Mouse (Mus musculus): ENCODE measurements around the gene Tmem59l. TPM values are rescaled to one million over a fixed set of nuclear protein-coding genes. Genes with fewer than 3 reads are reported as not detected.

The Tmem59l gene
- polyA plus RNA-seq, 1 experiment from 2014 or later, result 0.31 TPM

DNA sequence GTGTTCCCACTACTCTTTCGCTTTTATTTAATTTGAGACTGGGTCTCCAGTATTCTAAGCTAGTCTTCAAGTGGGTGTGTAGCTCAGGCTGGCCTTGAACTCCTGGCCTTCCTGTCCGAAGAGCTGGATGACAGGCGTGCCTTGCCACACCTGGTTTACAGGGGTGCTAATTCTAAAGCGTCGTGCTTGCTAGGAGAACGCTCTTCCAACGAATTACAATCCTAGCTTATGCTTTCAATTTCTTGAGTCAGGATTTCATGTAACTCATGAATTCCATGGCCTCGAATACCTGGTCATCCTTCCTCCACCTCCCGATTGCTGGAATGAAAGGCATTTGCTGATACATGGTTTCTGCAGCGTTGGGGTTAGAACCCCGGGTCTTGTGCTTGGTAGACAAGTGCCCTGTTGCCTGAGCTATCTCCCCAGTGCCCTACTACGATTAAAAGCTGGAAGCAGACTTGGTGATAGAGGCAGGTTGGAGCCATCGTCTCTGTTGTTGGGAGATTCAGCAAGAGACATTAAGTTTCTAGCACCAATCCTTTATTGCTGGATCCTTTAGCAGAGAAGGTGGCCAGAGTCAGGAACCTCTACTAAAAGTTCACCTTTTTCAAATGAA is 41.1 kb upstream of the Tmem59l start:
- Histone ChIP-seq H3K4me3 (ENCODE audit: control insufficient read depth in 1 of 2, insufficient read depth in 1 of 2, low read depth in 1 of 2, low read length in 2 of 2) (peak overlapping the region; percentile 70 to 92), H3K36me3 (ENCODE audit: control insufficient read depth, insufficient read depth, low read length) (peaks cover 36% of the 10 kb centered on the region), H3K4me2 (ENCODE audit: low read length) (peak overlapping the region; percentile 88), H3K4me1 (ENCODE audit: control insufficient read depth in 2 of 2, insufficient read depth in 2 of 2, low read length in 2 of 2) (peaks cover 4 to 21% of the 10 kb centered on the region in 2 experiments; a peak in 3 of 4 replicates), H3K27me3 (ENCODE audit: control insufficient read depth, insufficient read depth, low read length) (no peaks in the 10 kb centered on the region), H3K9me3 (ENCODE audit: control insufficient read depth, low read length) (no peaks in the 10 kb centered on the region), H3K9ac (ENCODE audit: low read length) (peak overlapping the region; percentile 96), H3K27ac (replicated peaks in 1 of 2; ENCODE audit: control insufficient read depth in 1 of 2, insufficient read depth in 1 of 2, low read depth in 2 of 2, low read length in 2 of 2) (peak overlapping the region; percentile 18 to 90)
- 18% methylated on average over 13 of the region's 13 CpGs for WGBS
- no peak for ATAC-seq (ENCODE audit: insufficient number of reproducible peaks, insufficient read depth, low FRiP score, low read depth)

DNA sequence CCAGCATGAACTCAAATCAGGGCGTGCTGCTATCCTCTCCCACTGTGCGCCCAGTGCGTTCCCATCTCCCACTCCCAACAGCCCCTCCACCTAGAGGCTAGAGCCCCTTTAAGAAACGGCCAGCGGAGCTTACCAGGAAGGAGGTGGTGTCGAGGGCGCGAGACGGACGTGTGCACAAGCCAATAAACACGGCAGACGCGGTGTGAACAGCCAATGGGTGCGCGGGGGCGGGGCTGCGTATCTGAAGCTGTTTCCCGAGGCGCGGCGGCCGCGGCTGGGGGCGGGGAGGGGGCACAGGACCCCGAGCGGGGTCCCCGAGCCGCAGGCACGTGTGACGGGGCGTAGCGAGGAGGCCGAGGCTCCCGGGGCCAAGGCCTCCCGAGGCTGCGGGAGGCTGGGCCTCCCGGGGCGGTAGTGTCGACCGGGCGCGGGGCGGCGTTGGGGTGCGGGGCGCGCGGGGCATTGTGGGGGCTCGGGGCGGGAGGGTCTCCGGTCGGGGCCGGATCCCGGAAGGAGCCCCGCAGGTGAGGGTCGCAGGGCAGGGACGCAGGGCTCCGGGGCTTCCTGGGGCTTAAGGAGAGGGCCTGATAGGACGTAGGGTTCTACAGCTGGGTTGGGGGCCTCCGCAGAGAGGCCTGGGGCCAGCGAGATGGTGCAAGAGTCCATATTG is 40.5 kb upstream of the Tmem59l start, which contains the start of the genes Fkbp8 and Kxd1:
Gene Fkbp8, plus strand, starts transcription at position 213 of the 670 bp plus-strand sequence.
Gene Kxd1, minus strand, starts transcription at position 445 of the 670 bp plus-strand sequence.
- Histone ChIP-seq H3K4me3 (ENCODE audit: control insufficient read depth in 1 of 2, insufficient read depth in 1 of 2, low read depth in 1 of 2, low read length in 2 of 2) (peak within 1 kb of the TSS; percentile 70 to 92), H3K27me3 (ENCODE audit: control insufficient read depth, insufficient read depth, low read length) (no peaks in the 10 kb centered on the region), H3K4me2 (ENCODE audit: low read length) (peak within 1 kb of the TSS; percentile 88), H3K9me3 (ENCODE audit: control insufficient read depth, low read length) (no peaks in the 10 kb centered on the region), H3K9ac (ENCODE audit: low read length) (peak within 1 kb of the TSS; percentile 96), H3K27ac (replicated peaks in 1 of 2; ENCODE audit: control insufficient read depth in 1 of 2, insufficient read depth in 1 of 2, low read depth in 2 of 2, low read length in 2 of 2) (peak within 1 kb of the TSS; percentile 18 to 90), H3K4me1 (ENCODE audit: control insufficient read depth in 2 of 2, insufficient read depth in 2 of 2, low read length in 2 of 2) (peaks cover 4 to 21% of the 10 kb centered on the region in 2 experiments; a peak in 3 of 4 replicates), H3K36me3 (ENCODE audit: control insufficient read depth, insufficient read depth, low read length) (peaks cover 32% of the 10 kb centered on the region)
- peak; percentile 88 for ATAC-seq (ENCODE audit: insufficient number of reproducible peaks, insufficient read depth, low FRiP score, low read depth)
- under 1% methylated on average over 61 of the region's 61 CpGs for WGBS

DNA sequence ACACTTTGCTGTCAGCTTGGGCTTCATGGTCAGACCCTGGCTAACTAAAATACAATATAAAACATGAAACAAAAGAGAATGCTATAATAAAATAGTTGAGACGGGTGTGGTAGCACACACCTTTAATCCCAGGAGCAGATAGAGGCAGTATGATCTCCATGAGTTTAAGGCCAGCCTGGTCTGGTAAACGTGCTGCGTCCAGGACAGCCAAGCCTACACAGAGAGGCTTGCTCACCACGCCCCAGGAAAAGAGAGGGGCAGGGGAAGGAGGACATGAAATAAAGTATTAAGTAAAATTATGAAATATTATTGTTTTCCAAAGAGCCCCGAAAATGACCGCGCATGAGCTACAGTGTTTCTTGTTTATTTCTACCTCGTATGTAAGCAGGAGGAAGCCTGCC is 40.0 kb upstream of the Tmem59l start:
- peak overlapping the region; percentile 83 for H3K4me2 ChIP-seq (ENCODE audit: low read length)
- ATAC-seq (ENCODE audit: insufficient number of reproducible peaks, insufficient read depth, low FRiP score, low read depth), result no peak
- H3K27me3 ChIP-seq (ENCODE audit: control insufficient read depth, insufficient read depth, low read length), result no peaks in the 10 kb centered on the region
- H3K36me3 ChIP-seq (ENCODE audit: control insufficient read depth, insufficient read depth, low read length), result peaks cover 26% of the 10 kb centered on the region
- peak overlapping the region; percentile 96 for H3K9ac ChIP-seq (ENCODE audit: low read length)
- peaks cover 4 to 21% of the 10 kb centered on the region in 2 experiments for H3K4me1 ChIP-seq (ENCODE audit: control insufficient read depth in 2 of 2, insufficient read depth in 2 of 2, low read length in 2 of 2)
- H3K4me3 ChIP-seq (ENCODE audit: control insufficient read depth in 1 of 2, insufficient read depth in 1 of 2, low read depth in 1 of 2, low read length in 2 of 2), result peak overlapping the region; percentile 70 to 92
- H3K27ac ChIP-seq (replicated peaks in 1 of 2; ENCODE audit: control insufficient read depth in 1 of 2, insufficient read depth in 1 of 2, low read depth in 2 of 2, low read length in 2 of 2), result peak overlapping the region in 1 of 2 experiments; percentile 90; a peak in 1 of 4 replicates
- WGBS, result 2% methylated on average over 8 of the region's 8 CpGs
- H3K9me3 ChIP-seq (ENCODE audit: control insufficient read depth, low read length), result no peaks in the 10 kb centered on the region

DNA sequence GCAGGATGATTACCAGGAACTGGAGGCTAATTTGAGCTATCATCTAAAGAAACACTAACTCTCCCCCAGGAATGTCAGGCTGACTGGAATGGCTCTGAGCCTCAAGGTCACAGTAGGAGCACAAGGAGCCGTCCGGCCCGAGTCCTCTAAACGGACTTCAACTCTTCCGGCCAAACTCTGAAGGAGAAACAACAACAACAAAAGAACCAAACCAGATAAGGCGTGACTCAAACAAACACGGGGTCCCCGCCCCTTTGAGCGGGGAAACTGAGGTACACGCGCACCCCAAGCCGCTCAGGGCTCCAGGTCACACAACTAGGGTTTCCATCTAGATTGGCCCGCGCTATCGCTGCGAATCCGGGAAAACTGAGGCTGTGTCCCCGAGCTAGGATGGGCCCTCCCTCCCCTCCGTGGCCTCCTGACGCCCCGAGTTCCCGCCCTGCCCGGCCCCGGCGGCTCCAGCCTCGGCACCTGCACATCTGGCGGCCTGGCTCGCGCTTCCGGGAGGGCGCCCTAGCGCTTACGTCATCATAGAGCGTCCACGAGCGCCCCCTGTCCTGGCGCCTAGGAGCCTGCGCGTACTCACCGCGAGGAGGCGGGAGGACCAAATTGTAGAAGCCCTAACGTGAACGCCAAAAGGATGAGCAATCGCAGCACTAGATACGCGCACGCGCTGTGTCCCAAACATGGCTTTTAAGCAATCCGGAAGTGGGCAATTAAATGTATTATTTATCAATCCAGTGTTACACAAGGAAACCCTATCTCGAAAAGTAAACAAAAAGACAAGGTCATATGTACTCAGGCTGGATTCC is 35.6 kb upstream of the Tmem59l start:
- Histone ChIP-seq H3K27ac (replicated peaks in 1 of 2; ENCODE audit: control insufficient read depth in 1 of 2, insufficient read depth in 1 of 2, low read depth in 2 of 2, low read length in 2 of 2) (peak overlapping the region; percentile 86 to 87), H3K4me1 (ENCODE audit: control insufficient read depth in 2 of 2, insufficient read depth in 2 of 2, low read length in 2 of 2) (peaks cover 2 to 8% of the 10 kb centered on the region in 2 experiments; a peak in 3 of 4 replicates), H3K27me3 (ENCODE audit: control insufficient read depth, insufficient read depth, low read length) (no peaks in the 10 kb centered on the region), H3K36me3 (ENCODE audit: control insufficient read depth, insufficient read depth, low read length) (peaks cover 24% of the 10 kb centered on the region), H3K9ac (ENCODE audit: low read length) (peak overlapping the region; percentile 90), H3K9me3 (ENCODE audit: control insufficient read depth, low read length) (no peaks in the 10 kb centered on the region), H3K4me3 (ENCODE audit: control insufficient read depth in 1 of 2, insufficient read depth in 1 of 2, low read depth in 1 of 2, low read length in 2 of 2) (peak overlapping the region; percentile 86), H3K4me2 (ENCODE audit: low read length) (peak overlapping the region; percentile 72)
- WGBS, result under 1% methylated on average over 49 of the region's 51 CpGs
- ATAC-seq (ENCODE audit: insufficient number of reproducible peaks, insufficient read depth, low FRiP score, low read depth), result peak; percentile 78

DNA sequence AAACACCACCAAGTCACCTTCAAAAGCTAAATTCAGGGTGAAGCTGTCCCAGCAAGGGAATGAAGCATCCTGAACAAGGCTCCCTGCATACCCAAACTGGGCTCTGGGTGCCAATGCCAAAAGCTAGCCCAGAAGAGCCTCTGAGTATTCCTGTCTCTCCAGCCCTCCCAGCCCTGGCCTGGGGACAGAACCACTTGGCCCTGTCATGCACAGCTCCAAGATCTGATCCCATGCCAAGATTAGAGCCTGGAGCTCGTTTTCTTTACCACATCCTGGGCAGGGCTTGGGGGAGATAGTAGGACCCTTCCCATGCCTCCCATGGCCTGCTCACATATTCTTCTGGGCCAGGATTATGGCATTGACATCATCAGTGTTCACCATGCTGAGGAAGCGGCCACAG is 32.4 kb upstream of the Tmem59l start:
- H3K9ac ChIP-seq (ENCODE audit: low read length), result no peak overlapping the region
- no peak overlapping the region for H3K27ac ChIP-seq (replicated peaks in 1 of 2; ENCODE audit: control insufficient read depth in 1 of 2, insufficient read depth in 1 of 2, low read depth in 2 of 2, low read length in 2 of 2)
- H3K4me3 ChIP-seq (ENCODE audit: control insufficient read depth in 1 of 2, insufficient read depth in 1 of 2, low read depth in 1 of 2, low read length in 2 of 2), result no peak overlapping the region
- no peak overlapping the region for H3K4me2 ChIP-seq (ENCODE audit: low read length)
- peaks cover 48% of the 10 kb centered on the region for H3K36me3 ChIP-seq (ENCODE audit: control insufficient read depth, insufficient read depth, low read length)
- 52% methylated on average over 2 of the region's 2 CpGs for WGBS
- no peaks in the 10 kb centered on the region for H3K27me3 ChIP-seq (ENCODE audit: control insufficient read depth, insufficient read depth, low read length)
- H3K9me3 ChIP-seq (ENCODE audit: control insufficient read depth, low read length), result no peaks in the 10 kb centered on the region
- H3K4me1 ChIP-seq (ENCODE audit: control insufficient read depth in 2 of 2, insufficient read depth in 2 of 2, low read length in 2 of 2), result peaks cover 2 to 3% of the 10 kb centered on the region in 2 experiments; a peak in 2 of 4 replicates
- no peak for ATAC-seq (ENCODE audit: insufficient number of reproducible peaks, insufficient read depth, low FRiP score, low read depth)

DNA sequence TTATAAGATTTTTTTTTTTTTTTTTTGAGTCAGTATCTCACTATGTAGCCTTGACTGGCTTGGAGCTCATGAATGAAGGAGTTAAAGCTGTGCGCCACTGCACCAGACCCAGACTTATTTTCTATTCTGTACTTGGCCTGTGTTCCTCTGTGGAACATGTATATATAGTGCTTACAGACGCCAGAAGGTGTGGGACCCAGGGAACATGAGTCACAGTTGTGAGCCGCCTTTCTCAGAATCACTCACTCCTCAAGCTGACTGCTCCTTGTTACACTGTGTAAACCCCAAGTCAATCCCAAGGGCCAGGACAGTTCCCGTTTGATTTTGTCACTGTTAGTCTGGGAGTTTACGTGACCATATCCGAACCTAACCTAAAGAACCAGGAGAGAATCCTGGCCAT is 31.9 kb upstream of the Tmem59l start:
- WGBS, result 87% methylated on average over 6 of the region's 6 CpGs
- peaks cover 2 to 3% of the 10 kb centered on the region in 2 experiments; a peak in 2 of 4 replicates for H3K4me1 ChIP-seq (ENCODE audit: control insufficient read depth in 2 of 2, insufficient read depth in 2 of 2, low read length in 2 of 2)
- no peaks in the 10 kb centered on the region for H3K9me3 ChIP-seq (ENCODE audit: control insufficient read depth, low read length)
- H3K4me3 ChIP-seq (ENCODE audit: control insufficient read depth in 1 of 2, insufficient read depth in 1 of 2, low read depth in 1 of 2, low read length in 2 of 2), result no peak overlapping the region
- H3K27ac ChIP-seq (replicated peaks in 1 of 2; ENCODE audit: control insufficient read depth in 1 of 2, insufficient read depth in 1 of 2, low read depth in 2 of 2, low read length in 2 of 2), result no peak overlapping the region
- no peak overlapping the region for H3K4me2 ChIP-seq (ENCODE audit: low read length)
- H3K9ac ChIP-seq (ENCODE audit: low read length), result no peak overlapping the region
- peaks cover 52% of the 10 kb centered on the region for H3K36me3 ChIP-seq (ENCODE audit: control insufficient read depth, insufficient read depth, low read length)
- ATAC-seq (ENCODE audit: insufficient number of reproducible peaks, insufficient read depth, low FRiP score, low read depth), result no peak
- no peaks in the 10 kb centered on the region for H3K27me3 ChIP-seq (ENCODE audit: control insufficient read depth, insufficient read depth, low read length)

DNA sequence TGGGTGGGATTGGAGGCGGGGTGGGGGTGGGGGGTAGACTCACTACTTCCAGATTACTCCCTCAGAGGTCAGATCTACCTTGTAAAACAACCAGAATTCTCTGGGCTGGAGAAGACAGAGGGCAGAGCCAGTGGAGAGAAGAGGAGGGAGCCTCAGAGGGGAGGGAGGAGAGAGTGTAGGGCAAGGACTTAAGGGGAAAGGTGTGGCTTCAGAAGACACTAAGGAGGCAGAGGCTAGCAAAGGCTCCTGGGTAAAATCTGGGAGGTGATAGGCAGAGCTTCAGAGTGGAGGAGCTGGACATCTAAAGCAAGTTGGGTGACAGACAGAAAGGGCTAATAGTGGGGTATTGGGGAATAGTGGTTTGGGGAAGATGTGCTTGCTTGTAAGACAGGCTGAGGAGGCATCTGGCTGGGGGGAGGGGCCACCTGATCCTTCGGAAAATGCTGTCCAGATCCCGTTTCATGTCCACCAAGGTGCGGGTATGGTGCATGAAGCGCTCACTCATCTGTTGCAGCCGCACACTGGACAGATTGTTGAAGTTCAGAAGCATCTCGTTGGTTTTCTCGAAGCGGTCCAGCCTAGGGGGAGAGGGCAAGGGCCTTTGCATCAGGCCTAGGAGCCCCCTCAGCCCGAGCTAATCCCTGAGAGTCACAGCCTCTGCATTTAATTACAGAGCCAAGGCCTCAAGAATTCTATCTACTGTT is 30.9 kb upstream of the Tmem59l start:
- Histone ChIP-seq H3K27me3 (ENCODE audit: control insufficient read depth, insufficient read depth, low read length) (no peaks in the 10 kb centered on the region), H3K9me3 (ENCODE audit: control insufficient read depth, low read length) (no peaks in the 10 kb centered on the region), H3K4me2 (ENCODE audit: low read length) (no peak overlapping the region), H3K9ac (ENCODE audit: low read length) (no peak overlapping the region), H3K27ac (replicated peaks in 1 of 2; ENCODE audit: control insufficient read depth in 1 of 2, insufficient read depth in 1 of 2, low read depth in 2 of 2, low read length in 2 of 2) (no peak overlapping the region), H3K4me3 (ENCODE audit: control insufficient read depth in 1 of 2, insufficient read depth in 1 of 2, low read depth in 1 of 2, low read length in 2 of 2) (no peak overlapping the region), H3K4me1 (ENCODE audit: control insufficient read depth in 2 of 2, insufficient read depth in 2 of 2, low read length in 2 of 2) (peaks cover 0 to 7% of the 10 kb centered on the region in 2 experiments), H3K36me3 (ENCODE audit: control insufficient read depth, insufficient read depth, low read length) (peaks cover 62% of the 10 kb centered on the region)
- 78% methylated on average over 10 of the region's 10 CpGs for WGBS
- no peak for ATAC-seq (ENCODE audit: insufficient number of reproducible peaks, insufficient read depth, low FRiP score, low read depth)
